Mouse (Mus musculus): ENCODE results near the gene Polr2f.

The Polr2f gene

DNA sequence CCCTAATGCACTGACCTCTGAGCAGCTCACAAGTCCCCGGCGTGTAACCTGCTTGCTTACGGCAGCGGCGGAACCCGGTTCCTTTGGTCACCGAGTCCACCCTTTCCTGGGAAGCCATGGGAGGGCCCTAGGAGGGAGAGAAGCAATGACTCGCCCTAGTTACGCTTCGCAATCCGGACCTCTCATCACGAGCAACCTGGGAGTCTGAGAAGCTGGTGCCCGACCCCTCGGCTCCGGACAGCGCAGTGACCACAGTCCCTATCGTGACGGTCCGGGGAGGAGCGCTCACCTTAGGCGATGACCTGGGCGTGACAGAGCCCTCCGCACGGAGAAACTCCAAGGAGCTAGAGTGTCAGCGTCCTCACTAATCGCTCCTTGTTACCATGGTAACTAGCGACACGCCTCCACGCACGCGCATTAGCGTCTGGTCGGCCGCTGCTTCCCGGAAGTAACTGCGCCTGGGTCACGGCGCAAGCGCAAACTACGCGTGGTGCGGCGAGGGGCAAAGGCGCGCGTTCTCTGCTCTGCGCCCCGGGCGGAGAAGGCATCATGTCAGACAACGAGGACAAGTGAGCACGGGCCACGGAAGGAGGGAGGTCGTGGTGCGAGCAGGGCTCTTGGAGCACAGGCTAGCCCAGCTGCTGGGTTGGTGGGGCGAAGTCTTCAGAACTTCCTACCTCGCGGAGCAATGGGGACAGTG lies at the start of gene Polr2f, which contains the start of gene 1700088E04Rik:
Gene Polr2f, plus strand, starts transcription at position 144 of the 700 bp plus-strand sequence.
Gene 1700088E04Rik, minus strand, starts transcription at position 388 of the 700 bp plus-strand sequence.
- peak; percentile 98 for DNase-seq (ENCODE audit: low read depth, low spot score)

DNA sequence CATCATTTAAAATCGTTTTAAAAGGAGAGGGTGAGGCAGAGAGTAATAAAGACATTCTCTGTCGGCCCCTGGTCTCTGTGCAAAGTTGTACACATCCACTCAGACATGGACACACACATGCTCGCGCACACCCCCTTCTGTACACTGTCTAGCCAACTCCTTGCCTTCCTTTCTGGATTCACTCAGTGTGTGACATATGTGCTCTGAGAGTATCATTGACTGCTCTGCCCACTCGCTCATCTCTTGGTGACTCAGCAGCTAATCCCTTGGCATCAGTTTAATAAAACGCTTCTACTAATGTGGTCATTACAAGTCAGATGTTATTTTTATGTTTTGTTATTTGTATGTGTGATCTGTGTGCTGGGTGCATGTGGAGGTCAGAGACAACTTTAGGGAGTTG lies 48.5 kb upstream of the Polr2f start:
- no peak for DNase-seq (ENCODE audit: low read depth, low spot score)

DNA sequence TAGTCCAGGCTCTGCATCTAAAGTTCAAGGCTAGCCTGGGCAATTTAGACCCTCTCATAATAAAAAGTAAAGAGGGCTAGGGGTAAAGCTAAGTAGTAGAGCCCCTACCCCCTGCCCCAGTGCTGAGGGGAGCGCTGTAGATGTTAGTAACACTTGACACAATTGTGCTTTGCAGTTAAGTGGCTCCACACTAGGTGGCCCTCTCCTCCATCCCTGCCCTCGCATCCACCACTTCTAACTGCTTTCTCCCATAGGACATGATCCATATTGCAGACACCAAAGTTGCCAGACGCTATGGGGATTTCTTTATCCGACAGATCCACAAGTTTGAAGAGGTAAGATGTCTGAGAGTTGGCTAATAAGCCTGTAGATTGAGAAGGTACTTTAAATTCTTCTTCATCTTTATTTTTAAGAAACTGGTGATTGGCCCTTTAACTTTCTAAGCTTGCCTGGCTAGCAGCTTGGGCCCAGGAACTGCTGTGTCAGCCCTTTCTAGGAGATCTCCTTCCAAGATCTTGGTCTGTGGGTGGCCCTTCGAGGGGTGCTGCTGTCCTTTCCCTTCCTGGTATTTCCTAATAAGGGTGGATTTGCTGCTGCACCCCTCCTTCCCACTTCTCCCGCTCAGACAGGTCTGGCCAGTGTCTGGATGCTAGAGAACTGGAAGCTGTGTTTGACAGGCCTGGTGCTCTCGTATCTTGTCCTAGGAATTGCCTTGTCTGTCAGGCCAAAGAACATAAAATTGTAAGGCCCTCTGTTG lies 47.5 kb upstream of the Polr2f start:
- no peak for DNase-seq (ENCODE audit: low read depth, low spot score)

DNA sequence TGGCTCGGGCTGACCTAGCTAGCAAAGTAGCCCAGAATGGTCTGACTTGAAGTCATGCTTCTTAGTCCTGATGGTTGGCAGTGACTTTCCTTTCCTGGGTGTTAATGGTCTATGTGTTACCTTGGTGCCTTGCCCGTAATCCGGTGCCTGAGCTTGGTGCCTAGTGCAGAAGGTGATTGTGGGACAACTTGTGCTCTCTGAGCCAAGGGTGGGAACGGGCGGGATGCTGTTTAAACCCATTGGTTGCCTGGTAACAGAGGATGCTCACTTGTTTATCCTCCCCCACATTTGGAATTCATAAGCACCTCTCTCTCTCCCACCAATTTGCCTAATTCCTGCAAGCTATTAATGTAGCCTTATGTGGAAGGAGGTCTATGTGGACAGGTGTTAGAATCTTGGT lies 45.3 kb upstream of the Polr2f start:
- no peak for DNase-seq (ENCODE audit: low read depth, low spot score)

DNA sequence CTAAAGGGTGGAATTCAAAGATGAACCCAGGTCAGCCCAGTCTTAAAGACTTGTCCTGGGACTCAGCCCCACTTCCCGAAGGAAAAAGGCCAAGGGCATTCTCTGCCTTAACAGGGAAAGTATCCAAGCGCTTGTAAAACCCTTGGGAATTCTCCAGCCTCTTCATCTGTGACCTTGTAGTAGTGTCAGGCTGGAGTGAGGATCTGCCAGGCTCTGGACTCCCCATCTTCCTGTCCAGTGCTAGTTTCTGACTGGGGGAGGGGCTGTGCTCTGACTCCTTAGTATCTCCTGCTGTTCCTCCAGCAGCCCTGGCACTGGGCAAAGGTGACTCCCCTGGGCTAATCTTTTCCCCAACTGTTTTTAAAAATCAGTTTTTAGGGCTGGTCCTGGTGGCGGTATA lies 44.3 kb upstream of the Polr2f start:
- no peak for DNase-seq (ENCODE audit: low read depth, low spot score)

DNA sequence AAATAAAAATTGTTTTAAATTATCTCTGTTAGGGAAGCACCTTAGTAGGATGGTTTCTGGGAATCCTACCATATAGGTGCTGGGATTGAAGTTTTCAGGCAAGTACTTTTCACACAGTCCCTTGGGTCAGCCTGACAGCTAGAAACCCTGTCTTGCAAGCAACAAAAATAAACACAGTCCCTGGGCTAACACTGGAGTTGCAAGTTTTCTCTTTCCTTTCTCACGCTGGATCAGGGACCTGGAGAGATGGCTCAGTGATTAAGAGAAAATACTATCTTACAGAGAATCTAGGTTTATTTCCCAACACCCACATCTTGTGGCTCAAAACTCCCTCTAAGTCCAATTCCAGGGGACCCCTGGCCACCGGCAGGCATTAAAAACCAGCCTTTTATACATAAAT lies 43.7 kb upstream of the Polr2f start:
- DNase-seq (ENCODE audit: low read depth, low spot score) = no peak

DNA sequence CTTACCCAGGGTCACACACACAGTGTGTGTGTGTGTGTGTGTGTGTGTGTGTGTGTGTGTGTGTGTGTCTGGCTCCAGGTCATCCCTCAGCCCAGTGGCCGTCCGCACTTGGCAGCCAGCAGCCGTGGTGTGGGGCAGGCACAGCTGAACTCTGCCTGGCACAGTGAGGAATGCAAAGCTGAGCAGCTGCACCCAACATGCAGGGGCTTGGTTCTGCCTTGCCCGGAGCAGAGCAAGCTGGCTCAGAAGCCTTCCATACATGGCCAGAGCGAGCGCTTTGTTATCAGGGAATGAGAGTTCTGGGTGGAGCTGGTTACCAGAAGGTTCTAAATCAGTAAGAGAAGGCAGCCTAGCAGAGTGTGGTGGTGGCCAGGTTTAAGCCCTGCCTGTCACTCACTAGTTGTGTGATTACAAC lies 43.2 kb upstream of the Polr2f start:
- DNase-seq (ENCODE audit: low read depth, low spot score) = peak; percentile 47

DNA sequence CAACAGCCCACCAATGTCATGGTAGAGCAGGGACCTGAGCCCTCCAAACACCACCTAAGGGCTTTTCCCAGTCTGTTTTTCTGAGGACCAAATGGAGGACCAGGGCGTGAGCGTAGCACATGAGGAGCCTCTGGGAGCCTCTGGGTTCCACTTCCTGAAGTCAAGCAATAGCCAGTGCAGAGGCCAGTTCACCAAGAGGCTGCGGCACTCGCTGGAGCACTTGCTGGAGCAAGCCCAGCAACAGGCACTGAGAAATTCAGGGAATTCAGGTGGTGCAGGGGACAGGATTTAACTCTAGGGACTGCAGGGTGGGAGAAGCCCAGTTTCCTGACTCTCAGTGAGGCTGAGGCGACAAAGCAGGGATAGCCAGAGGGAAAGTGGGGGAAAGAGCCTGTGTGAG lies 42.6 kb upstream of the Polr2f start:
- DNase-seq (ENCODE audit: low read depth, low spot score) = peak; percentile 27

DNA sequence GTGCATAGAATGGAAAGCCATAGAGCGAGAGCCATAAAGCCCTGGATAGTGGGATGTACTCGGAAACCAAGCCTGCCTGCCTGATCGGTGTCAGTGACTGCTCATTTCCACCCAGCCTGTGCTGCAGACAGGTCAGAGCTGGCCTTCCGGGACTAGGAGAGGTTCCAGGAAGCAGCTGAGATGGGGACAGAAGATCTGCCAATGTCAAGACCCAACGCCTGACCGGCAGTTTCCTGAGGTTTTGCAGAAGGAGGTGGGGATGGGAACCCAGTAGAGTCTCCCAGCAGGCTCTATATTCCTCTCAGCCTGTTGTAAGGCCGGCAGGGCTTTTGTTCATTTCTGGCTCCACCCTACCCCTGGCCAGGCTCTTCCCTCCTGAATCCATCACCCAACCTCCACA lies 41.9 kb upstream of the Polr2f start:
- peak; percentile 39 for DNase-seq (ENCODE audit: low read depth, low spot score)

DNA sequence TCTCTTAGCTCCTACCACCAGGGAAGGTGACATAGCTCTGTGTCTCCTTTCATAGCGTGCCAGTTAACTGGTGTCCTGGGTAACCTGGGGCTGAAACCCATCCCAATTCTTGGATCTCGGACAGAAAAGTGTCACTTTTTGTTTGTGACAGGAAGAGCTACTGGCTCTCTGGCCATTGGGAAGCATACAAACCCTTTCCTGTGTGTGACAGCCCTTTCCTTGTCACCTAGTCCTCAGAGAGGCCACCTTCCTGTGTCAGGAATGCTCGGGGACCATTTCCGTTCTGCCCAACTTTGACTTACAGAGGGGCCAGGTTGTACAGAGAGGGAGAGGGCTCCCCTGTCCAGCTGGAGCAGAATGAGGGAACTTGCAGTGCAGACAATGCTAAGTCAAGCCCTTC lies 41.4 kb upstream of the Polr2f start:
- DNase-seq (ENCODE audit: low read depth, low spot score) = no peak

DNA sequence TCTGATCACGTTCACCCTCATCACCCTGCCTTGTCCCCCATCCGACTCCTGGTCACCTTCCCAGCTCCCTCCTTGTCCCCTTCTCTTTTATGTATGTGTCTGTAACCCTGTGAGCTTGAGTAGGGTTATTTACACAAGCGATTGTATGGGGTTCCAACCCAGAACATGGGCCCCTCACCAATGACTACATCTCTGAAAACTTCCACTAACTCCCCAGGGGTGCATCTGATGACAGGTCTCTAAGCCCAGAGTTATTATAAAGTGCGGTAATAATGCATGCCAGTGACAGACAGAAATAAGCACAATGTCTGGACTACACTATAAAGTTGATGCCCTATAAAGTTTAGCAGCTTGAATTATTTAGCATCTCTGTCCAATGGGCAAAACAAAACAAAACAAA lies 40.4 kb upstream of the Polr2f start:
- DNase-seq (ENCODE audit: low read depth, low spot score) = no peak

DNA sequence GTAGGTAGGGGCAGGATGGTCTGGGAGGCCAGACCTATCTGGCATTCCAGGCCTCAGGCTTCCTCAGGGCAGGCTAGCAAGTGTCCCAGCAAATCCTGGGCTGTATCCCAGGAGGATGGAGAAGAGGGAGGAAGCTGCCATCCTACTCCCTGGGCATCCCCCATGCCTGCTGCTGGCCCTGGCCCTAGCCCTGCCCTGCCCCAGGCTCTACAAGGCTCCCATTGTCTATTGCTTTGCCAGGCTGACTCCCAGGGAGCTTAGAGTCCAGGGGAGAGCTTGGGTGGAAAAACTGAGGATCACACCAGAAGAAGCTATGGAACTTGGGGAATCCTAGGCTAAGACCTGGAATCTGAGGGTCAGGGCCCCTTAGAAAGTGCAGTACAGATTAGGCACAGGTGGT lies 39.3 kb upstream of the Polr2f start:
- no peak for DNase-seq (ENCODE audit: low read depth, low spot score)

DNA sequence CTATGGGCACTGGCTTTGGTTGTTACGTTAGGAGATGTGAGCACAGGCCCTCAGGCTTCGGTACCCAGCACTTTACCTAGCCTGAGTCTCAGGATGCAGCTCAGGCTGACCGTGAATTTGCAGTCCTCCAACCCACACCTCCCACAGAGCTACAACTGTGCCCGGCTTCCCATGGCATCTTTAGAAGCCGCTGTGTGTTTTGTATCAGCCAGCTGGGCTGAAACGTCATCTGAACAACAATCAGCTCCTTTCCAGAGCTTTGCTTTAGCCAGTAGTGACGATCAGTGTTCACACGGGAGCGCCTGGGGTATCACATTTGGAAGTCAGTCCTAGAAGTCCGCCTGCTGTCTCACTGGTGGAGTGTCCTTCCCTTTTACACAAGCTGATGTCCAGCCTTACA lies 37.5 kb upstream of the Polr2f start:
- DNase-seq (ENCODE audit: low read depth, low spot score) = no peak

DNA sequence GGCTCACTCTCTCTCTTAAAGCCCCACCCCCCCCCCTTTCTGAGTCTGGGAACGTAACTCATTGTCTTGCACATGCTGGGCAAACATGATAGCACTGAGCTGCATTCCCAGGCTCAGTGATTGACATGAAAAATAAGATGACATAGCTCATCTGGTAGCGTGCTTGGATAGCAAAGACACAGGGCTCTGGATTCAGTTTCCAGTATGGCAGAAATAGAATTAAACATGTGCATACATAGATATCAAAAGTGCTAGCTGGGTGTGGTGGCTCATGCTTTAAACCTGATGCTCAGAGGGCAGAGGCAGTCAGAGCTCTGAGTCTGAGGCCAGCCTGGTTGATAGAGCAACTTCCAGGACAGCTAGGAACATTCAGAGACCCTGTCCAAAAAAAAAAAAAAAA lies 35.0 kb upstream of the Polr2f start:
- no peak for DNase-seq (ENCODE audit: low read depth, low spot score)

DNA sequence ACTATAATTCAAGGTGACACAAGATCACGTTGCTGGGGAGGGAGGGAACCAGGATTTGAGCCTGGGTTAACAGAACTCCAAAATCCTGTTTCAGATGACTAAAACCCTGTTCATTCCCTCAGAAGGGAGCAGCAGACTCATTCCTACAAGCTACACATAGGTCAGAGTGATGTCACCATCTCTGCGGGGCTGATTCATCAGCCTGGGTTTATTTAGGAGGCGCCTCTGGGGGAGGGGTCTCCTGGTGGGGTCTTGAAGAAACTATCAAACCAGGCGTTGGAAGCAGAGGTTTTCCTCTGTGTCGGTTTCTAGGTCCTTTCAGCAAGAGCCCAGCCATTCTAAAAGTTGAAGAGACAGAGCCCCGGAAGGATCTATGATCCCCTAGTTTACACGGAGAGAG lies 32.8 kb upstream of the Polr2f start:
- DNase-seq (ENCODE audit: low read depth, low spot score) = no peak

DNA sequence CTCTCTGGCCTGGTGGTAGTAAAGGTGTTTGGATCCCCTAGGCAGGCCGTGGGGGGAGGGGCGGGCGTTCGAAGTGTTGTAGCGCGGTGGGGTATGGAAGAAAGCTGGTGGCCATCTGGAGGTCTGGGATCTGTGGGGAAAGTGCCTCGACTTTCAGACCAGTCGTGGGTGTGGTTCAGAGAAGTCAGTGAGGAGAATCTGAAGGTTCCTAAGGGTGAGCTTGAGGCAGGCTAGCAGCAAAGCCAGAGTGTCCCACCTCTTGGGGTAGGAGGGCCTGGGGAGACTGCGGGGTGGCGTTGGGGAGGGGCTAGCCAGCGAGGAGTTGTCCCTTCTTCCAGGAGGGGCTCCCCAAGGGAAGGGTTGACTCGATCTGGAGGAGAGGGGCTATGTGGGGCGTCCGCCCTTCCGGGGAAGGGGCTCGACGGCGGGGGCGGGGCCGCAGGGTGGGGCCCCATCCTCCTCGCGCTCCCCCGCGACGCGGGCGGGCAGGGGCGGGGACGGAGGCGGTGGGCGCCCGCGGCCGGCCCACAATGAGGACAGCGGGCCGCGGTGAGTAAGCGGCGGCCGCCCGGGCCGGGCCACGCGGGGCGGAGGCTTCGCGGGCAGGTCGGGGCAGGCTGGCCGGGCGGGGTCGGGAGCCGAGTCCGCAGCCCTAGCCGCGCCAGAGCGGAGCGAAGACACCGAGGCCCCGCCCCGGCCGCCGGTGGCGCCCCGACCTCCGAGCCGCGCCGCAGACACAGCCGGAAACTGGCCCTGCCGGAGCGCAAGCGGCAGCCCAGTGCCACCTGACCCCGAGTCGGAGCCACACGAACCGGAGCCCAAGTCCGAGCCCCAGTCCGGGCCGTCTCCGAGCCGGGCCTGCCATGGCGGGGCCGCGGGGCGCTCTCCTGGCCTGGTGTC lies 32.1 kb upstream of the Polr2f start, which contains the start of gene Micall1:
Gene Micall1, plus strand, starts transcription at position 478 of the 900 bp plus-strand sequence.
- DNase-seq (ENCODE audit: low read depth, low spot score) = peak; percentile 50

DNA sequence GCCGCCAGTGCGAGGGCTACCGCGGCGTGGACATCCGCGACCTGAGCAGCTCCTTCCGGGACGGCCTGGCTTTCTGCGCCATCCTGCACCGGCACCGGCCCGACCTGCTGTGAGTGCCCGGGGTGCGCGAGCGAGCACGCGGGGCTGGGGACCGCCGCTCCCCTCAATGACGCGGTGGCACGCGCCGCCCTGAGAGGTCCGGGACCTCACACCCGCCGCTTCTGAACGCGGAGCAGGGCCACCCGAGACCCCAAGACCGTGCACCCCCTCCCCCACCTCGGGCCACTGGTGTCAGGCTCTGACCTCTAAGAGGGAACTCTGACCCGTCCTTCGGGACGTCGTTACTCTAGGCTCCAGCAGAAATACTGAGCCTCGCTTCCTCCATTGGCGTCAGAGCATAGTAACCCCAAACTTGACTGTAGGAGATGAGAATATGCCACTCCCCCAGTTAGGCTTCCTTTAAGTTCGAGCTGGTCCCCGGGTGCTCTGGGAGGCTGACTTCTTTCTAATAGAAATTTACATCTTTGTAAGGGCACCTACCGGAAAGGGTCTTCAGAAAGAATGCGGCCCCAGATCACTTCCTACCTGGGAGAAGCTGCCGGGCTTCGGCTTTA lies 31.4 kb upstream of the Polr2f start:
- DNase-seq (ENCODE audit: low read depth, low spot score) = peak; percentile 31

DNA sequence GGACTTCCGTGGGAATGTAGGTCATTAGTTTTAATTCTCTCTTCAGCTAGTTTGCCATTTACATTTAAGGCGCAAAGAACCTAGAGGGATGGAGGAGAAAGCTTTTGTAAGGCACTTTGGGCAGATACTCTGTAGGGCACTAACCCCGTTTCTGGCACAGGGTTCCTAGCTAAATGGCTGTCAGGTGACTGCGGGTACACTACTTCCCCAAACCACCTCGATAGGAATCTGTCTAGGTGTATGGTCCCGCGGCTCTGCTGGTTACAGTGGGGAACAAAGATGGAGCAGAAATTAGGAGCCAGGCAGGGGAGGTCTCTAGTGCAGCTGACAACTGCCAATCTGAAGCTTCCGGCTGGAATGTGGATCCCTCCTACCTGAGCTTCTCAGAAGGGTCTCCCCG lies 30.8 kb upstream of the Polr2f start:
- DNase-seq (ENCODE audit: low read depth, low spot score) = no peak

DNA sequence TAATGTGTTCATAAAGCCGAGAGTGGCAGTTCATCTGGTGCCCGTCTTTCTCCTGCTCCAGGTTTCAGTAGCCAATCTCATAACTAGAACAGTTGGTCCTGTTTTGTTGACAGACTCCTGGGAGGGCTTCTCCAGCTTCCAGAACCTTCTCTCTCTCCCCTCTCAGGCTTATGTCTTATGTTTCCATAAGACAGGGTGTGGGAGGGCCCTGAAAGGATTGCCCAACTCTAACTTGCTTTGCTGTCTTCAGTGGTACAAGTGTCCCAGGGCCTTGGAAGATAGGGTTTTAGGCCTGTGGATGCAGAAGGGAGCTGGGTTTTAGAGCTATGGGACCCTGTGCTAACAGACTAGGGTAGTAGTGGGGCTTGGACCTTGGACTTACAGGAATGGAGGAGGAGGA lies 30.3 kb upstream of the Polr2f start:
- DNase-seq (ENCODE audit: low read depth, low spot score) = no peak

DNA sequence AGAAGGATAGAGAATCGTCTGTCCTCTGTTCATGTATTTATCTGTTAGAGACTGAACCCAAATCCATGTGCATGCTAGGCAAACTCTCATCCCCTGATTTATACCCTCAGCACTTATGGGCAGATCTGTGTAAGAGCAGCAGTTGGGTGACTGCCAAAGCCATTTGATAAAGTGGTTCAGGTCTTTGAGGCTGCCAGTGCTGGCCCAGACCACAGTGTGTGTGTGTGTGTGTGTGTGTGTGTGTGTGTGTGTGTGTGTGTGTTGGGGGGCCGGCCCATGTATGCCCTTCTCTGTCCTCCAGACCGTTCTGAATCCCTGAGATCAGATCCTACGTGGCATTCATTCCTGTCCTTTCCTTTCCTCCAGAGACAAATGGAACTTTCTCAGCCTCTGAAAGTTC lies 29.0 kb upstream of the Polr2f start:
- no peak for DNase-seq (ENCODE audit: low read depth, low spot score)

DNA sequence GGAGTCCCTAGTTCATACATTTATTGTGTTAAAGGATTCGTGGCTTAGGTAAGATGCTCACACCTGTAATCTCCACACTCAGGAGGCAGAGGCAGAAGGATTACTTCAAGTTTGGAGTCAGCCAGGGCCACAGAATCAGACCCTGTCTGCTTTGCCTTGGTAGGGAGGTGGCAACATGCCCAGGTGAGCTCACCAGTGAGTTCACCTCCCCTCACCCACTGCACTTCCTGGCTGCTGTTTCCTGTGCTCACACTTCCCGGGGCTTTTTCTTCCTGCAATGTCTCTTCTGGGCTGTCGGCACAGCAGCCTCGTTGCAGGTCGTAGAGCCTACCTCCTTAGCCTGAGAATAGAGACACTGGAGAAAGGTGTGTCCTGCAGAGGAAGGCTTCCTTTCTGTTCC lies 25.5 kb upstream of the Polr2f start:
- no peak for DNase-seq (ENCODE audit: low read depth, low spot score)

DNA sequence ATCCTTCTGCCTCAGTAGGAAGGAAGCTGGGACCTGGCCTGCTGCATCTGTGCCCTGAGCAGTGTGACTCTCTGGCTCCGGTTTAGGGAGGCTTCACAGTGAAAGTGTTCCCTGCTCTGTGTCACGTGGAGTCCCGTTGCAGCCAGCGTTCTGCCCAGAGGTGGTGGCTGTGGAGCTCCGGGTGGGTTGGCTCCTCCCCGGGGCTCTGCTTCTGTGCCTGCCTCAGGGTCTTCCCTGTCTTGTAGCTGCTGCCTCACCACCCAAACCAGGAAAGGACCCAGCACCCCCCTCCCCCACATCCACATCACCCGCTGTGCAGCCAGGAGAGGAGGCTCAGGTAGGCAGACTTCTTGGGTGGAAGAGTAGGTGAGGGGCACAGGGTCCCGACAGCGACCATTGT lies 21.3 kb upstream of the Polr2f start:
- DNase-seq (ENCODE audit: low read depth, low spot score) = no peak

All from ZHBTc4 (cell line).